In the genomic region with DNA sequence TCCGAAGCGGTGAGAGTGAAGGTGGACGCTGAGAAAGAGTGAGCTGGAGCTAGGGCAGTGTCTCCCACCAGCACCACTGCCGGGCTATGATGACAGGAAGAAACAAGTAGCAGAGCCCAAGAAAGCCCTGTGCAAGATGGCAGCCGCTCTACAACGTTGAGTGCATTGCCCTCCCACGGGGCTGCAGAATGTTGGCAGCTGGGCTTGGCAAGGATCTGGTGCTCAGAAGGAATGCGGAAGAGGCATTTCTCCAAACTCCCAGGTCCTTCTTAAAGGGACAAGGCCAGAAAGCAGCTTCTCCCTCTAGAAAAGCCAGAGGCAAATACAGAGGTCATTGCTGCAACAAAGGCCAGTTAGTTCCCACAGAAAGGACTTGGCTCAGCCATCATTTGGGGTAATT, we compare ENCODE assay signal across 9 mouse cellular contexts.
DNase-seq lines count a peak whose midpoint lies in the region; ATAC-seq and TF ChIP-seq lines count a peak whose summit lies in the region.
"Had no signal": no experiment of that assay in that cellular context is flagged by ENCODE, and none has a peak within 500 bp of the region (broad histone marks: within the 10 kb centered on the region; RNA-seq: fewer than 3 reads in every experiment).

No protein-coding gene starts in this region.

- no peaks in the 10 kb centered on the region for H3K9me3 ChIP-seq in embryonic facial prominence, embryonic 14.5 days (ENCODE audit: control insufficient read depth, low read length)
- H3K9me3 ChIP-seq in embryonic facial prominence, embryonic 10.5 days: no peaks in the 10 kb centered on the region
- H3K9me3 ChIP-seq in midbrain, postnatal 0 days (ENCODE audit: low read length): no peaks in the 10 kb centered on the region
- H3K9me3 ChIP-seq in midbrain, embryonic 14.5 days (ENCODE audit: control insufficient read depth, low read length): no peaks in the 10 kb centered on the region
- H3K9me3 ChIP-seq: hindbrain, embryonic 15.5 days had no signal

- DNase-seq in embryonic facial prominence, embryonic 14.5 days (ENCODE audit: low spot score): peak; percentile 16
- DNase-seq in embryonic facial prominence, embryonic 10.5 days (ENCODE audit: low spot score): no peak
- DNase-seq in midbrain, postnatal 0 days (ENCODE audit: low spot score): peak; percentile 56
- DNase-seq in midbrain, embryonic 14.5 days: no peak
- peak; percentile 39 for DNase-seq in kidney, postnatal 10 days
- DNase-seq in telencephalon, adult 2 months (ENCODE audit: low read depth, low spot score): peak; percentile 35
- no peak for DNase-seq in embryo, embryonic 11 days
- no peak for DNase-seq in spleen, postnatal 14 days (ENCODE audit: low spot score in 2 of 2)

- TF ChIP-seq CTCF in midbrain, postnatal 0 days (IDR thresholded peaks at IDR 0.05): no peak

- no peaks in the 10 kb centered on the region for H3K4me1 ChIP-seq in embryonic facial prominence, embryonic 14.5 days (ENCODE audit: control insufficient read depth, insufficient read depth, low read length)
- H3K4me1 ChIP-seq in embryonic facial prominence, embryonic 10.5 days: no peaks in the 10 kb centered on the region
- no peaks in the 10 kb centered on the region for H3K4me1 ChIP-seq in midbrain, postnatal 0 days (ENCODE audit: insufficient read depth, low read length)
- H3K4me1 ChIP-seq in midbrain, embryonic 14.5 days (ENCODE audit: control insufficient read depth, insufficient read depth, low read length): no peaks in the 10 kb centered on the region
- H3K4me1 ChIP-seq: hindbrain, embryonic 15.5 days had no signal

- WGBS in embryonic facial prominence, embryonic 14.5 days: 68% methylated on average over 8 of the region's 8 CpGs
- 90% methylated on average over 8 of the region's 8 CpGs for WGBS in embryonic facial prominence, embryonic 10.5 days
- WGBS in midbrain, postnatal 0 days: 80% methylated on average over 8 of the region's 8 CpGs
- 87% methylated on average over 8 of the region's 8 CpGs for WGBS in midbrain, embryonic 14.5 days

- H3K9ac ChIP-seq in embryonic facial prominence, embryonic 14.5 days (ENCODE audit: low read depth, low read length): no peak overlapping the region
- H3K9ac ChIP-seq in midbrain, postnatal 0 days (replicated peaks; ENCODE audit: low read length, poor library complexity, severe bottlenecking): no peak overlapping the region
- no peak overlapping the region for H3K9ac ChIP-seq in midbrain, embryonic 14.5 days (replicated peaks; ENCODE audit: low read length)
- H3K9ac ChIP-seq: hindbrain, embryonic 15.5 days had no signal

- no peak overlapping the region for H3K4me3 ChIP-seq in embryonic facial prominence, embryonic 14.5 days (ENCODE audit: low read depth, low read length)
- H3K4me3 ChIP-seq in embryonic facial prominence, embryonic 10.5 days: no peak overlapping the region
- no peak overlapping the region for H3K4me3 ChIP-seq in midbrain, postnatal 0 days (ENCODE audit: low read depth, low read length)
- H3K4me3 ChIP-seq in midbrain, embryonic 14.5 days (replicated peaks; ENCODE audit: low read depth, low read length): no peak overlapping the region
- H3K4me3 ChIP-seq: hindbrain, embryonic 15.5 days had no signal

- H3K27ac ChIP-seq in embryonic facial prominence, embryonic 14.5 days (replicated peaks; ENCODE audit: low read depth, low read length): no peak overlapping the region
- no peak overlapping the region for H3K27ac ChIP-seq in embryonic facial prominence, embryonic 10.5 days (replicated peaks)
- no peak overlapping the region for H3K27ac ChIP-seq in midbrain, postnatal 0 days (ENCODE audit: low read depth, low read length)
- H3K27ac ChIP-seq in midbrain, embryonic 14.5 days (replicated peaks; ENCODE audit: low read depth, low read length): no peak overlapping the region
- H3K27ac ChIP-seq: hindbrain, embryonic 15.5 days had no signal

- H3K27me3 ChIP-seq in embryonic facial prominence, embryonic 14.5 days (replicated peaks; ENCODE audit: control insufficient read depth, insufficient read depth, low read length): no peaks in the 10 kb centered on the region
- H3K27me3 ChIP-seq in embryonic facial prominence, embryonic 10.5 days (replicated peaks; ENCODE audit: low read depth, poor library complexity, severe bottlenecking): no peaks in the 10 kb centered on the region
- H3K27me3 ChIP-seq in midbrain, postnatal 0 days (ENCODE audit: insufficient read depth, low read length): no peaks in the 10 kb centered on the region
- no peaks in the 10 kb centered on the region for H3K27me3 ChIP-seq in midbrain, embryonic 14.5 days (ENCODE audit: control insufficient read depth, insufficient read depth, low read length)
- H3K27me3 ChIP-seq: hindbrain, embryonic 15.5 days had no signal

- no peak for ATAC-seq in embryonic facial prominence, embryonic 14.5 days (ENCODE audit: low read depth)
- no peak for ATAC-seq in midbrain, postnatal 0 days (ENCODE audit: low FRiP score)
- ATAC-seq in midbrain, embryonic 14.5 days (ENCODE audit: low FRiP score, low TSS enrichment): no peak

- peaks cover 22% of the 10 kb centered on the region for H3K36me3 ChIP-seq in embryonic facial prominence, embryonic 14.5 days (ENCODE audit: control insufficient read depth, insufficient read depth, low read length)
- H3K36me3 ChIP-seq in embryonic facial prominence, embryonic 10.5 days (replicated peaks): peaks cover 23% of the 10 kb centered on the region
- no peaks in the 10 kb centered on the region for H3K36me3 ChIP-seq in midbrain, postnatal 0 days (ENCODE audit: insufficient read depth, low read length)
- H3K36me3 ChIP-seq in midbrain, embryonic 14.5 days (ENCODE audit: control insufficient read depth, insufficient read depth, low read length): no peaks in the 10 kb centered on the region
- H3K36me3 ChIP-seq: hindbrain, embryonic 15.5 days had no signal

- H3K4me2 ChIP-seq in embryonic facial prominence, embryonic 14.5 days (ENCODE audit: low read depth, low read length): no peak overlapping the region
- H3K4me2 ChIP-seq in midbrain, postnatal 0 days (ENCODE audit: low read depth, low read length, poor library complexity, severe bottlenecking): no peak overlapping the region
- H3K4me2 ChIP-seq in midbrain, embryonic 14.5 days (ENCODE audit: low read length): no peak overlapping the region
- H3K4me2 ChIP-seq: hindbrain, embryonic 15.5 days had no signal

Comparison
In these comparisons a context has a peak if more than half of its experiments do, and no peak if none do; other contexts are left out.
1. DNase-seq: peak in embryonic facial prominence, embryonic 14.5 days (single experiment), midbrain, postnatal 0 days (single experiment), kidney, postnatal 10 days (single experiment) and telencephalon, adult 2 months (single experiment); none in embryonic facial prominence, embryonic 10.5 days (single experiment), midbrain, embryonic 14.5 days (single experiment), embryo, embryonic 11 days (single experiment) and spleen, postnatal 14 days (0 of 2).